Mouse (Mus musculus): ENCODE measurements around the gene Rara. TPM values are rescaled to one million over a fixed set of nuclear protein-coding genes. Genes with fewer than 3 reads are reported as not detected.
A peak's percentile ranks its signal among the peaks of the same experiment; 100 is the strongest.

The Rara gene
- polyA plus RNA-seq, 1 experiment, result 13.5 TPM

- H3K4me1 ChIP-seq (ENCODE audit: control insufficient read depth, insufficient read depth, low read length), result peaks cover 65% of the 10 kb centered on the region
- H3K27me3 ChIP-seq (ENCODE audit: control insufficient read depth, insufficient read depth, low read length), result no peaks in the 10 kb centered on the region
- peak; percentile 82 to 87 for DNase-seq
- H3K4me3 ChIP-seq (replicated peaks; ENCODE audit: insufficient read depth, low read depth, low read length), result no peak overlapping the region
- no peak overlapping the region for H3K27ac ChIP-seq (ENCODE audit: insufficient read depth, low read length)
- WGBS, result 17% methylated on average over 9 of the region's 9 CpGs
- TF ChIP-seq POLR2A (IDR thresholded peaks at IDR 0.05; ENCODE audit: borderline replicate concordance, insufficient read depth, low read length) (no peak), CTCF (IDR thresholded peaks at IDR 0.05; ENCODE audit: borderline replicate concordance, insufficient read depth, low read depth, low read length) (peak; percentile 40; the same call in 1 of the 2 replicates)
Measured at GRCm38 (mm10) chr11:98966499-98967141, 39.0 kb downstream of the Rara start.

GRCm38 (mm10) chr11:98968079-98968478, 40.5 kb downstream of the Rara start:
- no peak for TF ChIP-seq POLR2A (IDR thresholded peaks at IDR 0.05; ENCODE audit: borderline replicate concordance, insufficient read depth, low read length)
- no peak for TF ChIP-seq CTCF (IDR thresholded peaks at IDR 0.05; ENCODE audit: borderline replicate concordance, insufficient read depth, low read depth, low read length)
- Histone ChIP-seq H3K4me1 (ENCODE audit: control insufficient read depth, insufficient read depth, low read length) (peaks cover 62% of the 10 kb centered on the region), H3K4me3 (replicated peaks; ENCODE audit: insufficient read depth, low read depth, low read length) (no peak overlapping the region), H3K27ac (ENCODE audit: insufficient read depth, low read length) (no peak overlapping the region), H3K27me3 (ENCODE audit: control insufficient read depth, insufficient read depth, low read length) (no peaks in the 10 kb centered on the region)
- DNase-seq, result peak in 1 of 2 experiments; percentile 20
- WGBS, result 70% methylated on average over 16 of the region's 16 CpGs

- no peaks in the 10 kb centered on the region for H3K27me3 ChIP-seq (ENCODE audit: control insufficient read depth, insufficient read depth, low read length)
- H3K4me3 ChIP-seq (replicated peaks; ENCODE audit: insufficient read depth, low read depth, low read length), result no peak overlapping the region
- H3K27ac ChIP-seq (ENCODE audit: insufficient read depth, low read length), result no peak overlapping the region
- peaks cover 55% of the 10 kb centered on the region for H3K4me1 ChIP-seq (ENCODE audit: control insufficient read depth, insufficient read depth, low read length)
- DNase-seq, result peak; percentile 3 to 12
- 60% methylated on average over 20 of the region's 20 CpGs for WGBS
- TF ChIP-seq POLR2A (IDR thresholded peaks at IDR 0.05; ENCODE audit: borderline replicate concordance, insufficient read depth, low read length) (no peak), CTCF (IDR thresholded peaks at IDR 0.05; ENCODE audit: borderline replicate concordance, insufficient read depth, low read depth, low read length) (no peak)
Measured at GRCm38 (mm10) chr11:98968716-98969495, 41.3 kb downstream of the Rara start.

- peak; percentile 23 to 32 for DNase-seq
- H3K4me1 ChIP-seq (ENCODE audit: control insufficient read depth, insufficient read depth, low read length), result peaks cover 51% of the 10 kb centered on the region
- no peak overlapping the region for H3K4me3 ChIP-seq (replicated peaks; ENCODE audit: insufficient read depth, low read depth, low read length)
- TF ChIP-seq CTCF (IDR thresholded peaks at IDR 0.05; ENCODE audit: borderline replicate concordance, insufficient read depth, low read depth, low read length) (no peak), POLR2A (IDR thresholded peaks at IDR 0.05; ENCODE audit: borderline replicate concordance, insufficient read depth, low read length) (no peak)
- H3K27me3 ChIP-seq (ENCODE audit: control insufficient read depth, insufficient read depth, low read length), result no peaks in the 10 kb centered on the region
- 53% methylated on average over 17 of the region's 17 CpGs for WGBS
- no peak overlapping the region for H3K27ac ChIP-seq (ENCODE audit: insufficient read depth, low read length)
Measured at GRCm38 (mm10) chr11:98969496-98969927, 41.9 kb downstream of the Rara start.

GRCm38 (mm10) chr11:98970191-98970925, 42.7 kb downstream of the Rara start:
- Histone ChIP-seq H3K4me3 (replicated peaks; ENCODE audit: insufficient read depth, low read depth, low read length) (no peak overlapping the region), H3K27ac (ENCODE audit: insufficient read depth, low read length) (no peak overlapping the region), H3K27me3 (ENCODE audit: control insufficient read depth, insufficient read depth, low read length) (no peaks in the 10 kb centered on the region), H3K4me1 (ENCODE audit: control insufficient read depth, insufficient read depth, low read length) (peaks cover 43% of the 10 kb centered on the region)
- DNase-seq, result peak; percentile 21 to 43
- 45% methylated on average over 29 of the region's 29 CpGs for WGBS
- no peak for TF ChIP-seq POLR2A (IDR thresholded peaks at IDR 0.05; ENCODE audit: borderline replicate concordance, insufficient read depth, low read length)
- TF ChIP-seq CTCF (IDR thresholded peaks at IDR 0.05; ENCODE audit: borderline replicate concordance, insufficient read depth, low read depth, low read length), result no peak

GRCm38 (mm10) chr11:98971316-98972031, 43.9 kb downstream of the Rara start:
- peaks cover 32% of the 10 kb centered on the region for H3K4me1 ChIP-seq (ENCODE audit: control insufficient read depth, insufficient read depth, low read length)

GRCm38 (mm10) chr11:98972215-98972614, 44.6 kb downstream of the Rara start:
- Histone ChIP-seq H3K4me1 (ENCODE audit: control insufficient read depth, insufficient read depth, low read length) (peaks cover 24% of the 10 kb centered on the region), H3K27ac (ENCODE audit: insufficient read depth, low read length) (no peak overlapping the region), H3K27me3 (ENCODE audit: control insufficient read depth, insufficient read depth, low read length) (no peaks in the 10 kb centered on the region), H3K4me3 (replicated peaks; ENCODE audit: insufficient read depth, low read depth, low read length) (no peak overlapping the region)
- TF ChIP-seq POLR2A (IDR thresholded peaks at IDR 0.05; ENCODE audit: borderline replicate concordance, insufficient read depth, low read length) (no peak), CTCF (IDR thresholded peaks at IDR 0.05; ENCODE audit: borderline replicate concordance, insufficient read depth, low read depth, low read length) (peak; percentile 91)
- DNase-seq, result peak; percentile 82 to 92
- 38% methylated on average over 9 of the region's 9 CpGs for WGBS

More at GRCm38 (mm10) chr11:98971316-98972031, 43.9 kb downstream of the Rara start:
- no peak for TF ChIP-seq CTCF (IDR thresholded peaks at IDR 0.05; ENCODE audit: borderline replicate concordance, insufficient read depth, low read depth, low read length)
- no peak for TF ChIP-seq POLR2A (IDR thresholded peaks at IDR 0.05; ENCODE audit: borderline replicate concordance, insufficient read depth, low read length)
- DNase-seq, result peak; percentile 76 to 79
- Histone ChIP-seq H3K27ac (ENCODE audit: insufficient read depth, low read length) (no peak overlapping the region), H3K4me3 (replicated peaks; ENCODE audit: insufficient read depth, low read depth, low read length) (no peak overlapping the region), H3K27me3 (ENCODE audit: control insufficient read depth, insufficient read depth, low read length) (no peaks in the 10 kb centered on the region)
- 46% methylated on average over 23 of the region's 23 CpGs for WGBS

Data from cerebellum, adult 2 months (tissue).